Mouse (Mus musculus): ENCODE data around the gene Ggps1. TPM values are rescaled to one million over a fixed set of nuclear protein-coding genes. Genes with fewer than 3 reads are reported as not detected.

Gene Ggps1
- polyA plus RNA-seq, 1 experiment: 8.6 TPM

GRCm38 (mm10) chr13:14004086-14004485 is 59.2 kb downstream of the Ggps1 start:
- Histone ChIP-seq H3K36me3 (ENCODE audit: control insufficient read depth, insufficient read depth) (peaks cover 54% of the 10 kb centered on the region), H3K79me2 (ENCODE audit: control insufficient read depth, insufficient read depth) (no peaks in the 10 kb centered on the region), H3K27me3 (ENCODE audit: control insufficient read depth, insufficient read depth, insufficient read length) (no peaks in the 10 kb centered on the region), H3ac (ENCODE audit: control insufficient read depth, insufficient read length) (no peak overlapping the region), H3K4me2 (ENCODE audit: low read depth) (no peak overlapping the region), H3K4me3 (no peak overlapping the region)
- no peak for TF ChIP-seq SRF (IDR thresholded peaks at IDR 0.05; ENCODE audit: control insufficient read depth, insufficient read length, low read depth)
- no peak for TF ChIP-seq MYOG (IDR thresholded peaks at IDR 0.05; ENCODE audit: control insufficient read depth in 1 of 3, insufficient read depth in 1 of 3, insufficient read length in 2 of 3, low read depth in 2 of 3)

- TF ChIP-seq TCF12 (IDR thresholded peaks at IDR 0.05; ENCODE audit: insufficient read depth, poor library complexity, severe bottlenecking): no peak
- TF ChIP-seq CEBPB (IDR thresholded peaks at IDR 0.05; ENCODE audit: insufficient read depth, poor library complexity, severe bottlenecking): no peak
- TF ChIP-seq POLR2AphosphoS2 (IDR thresholded peaks at IDR 0.05; ENCODE audit: insufficient read length, low read depth): no peak
- no peak for TF ChIP-seq TCF3 (IDR thresholded peaks at IDR 0.05; ENCODE audit: insufficient read length, low read depth)
- TF ChIP-seq SRF (IDR thresholded peaks at IDR 0.05; ENCODE audit: control insufficient read depth, insufficient read length, low read depth): no peak
- no peak for TF ChIP-seq E2F4 (IDR thresholded peaks at IDR 0.05; ENCODE audit: insufficient read depth)
- no peak for TF ChIP-seq POLR2A (IDR thresholded peaks at IDR 0.05; ENCODE audit: insufficient read length, low read depth)
- no peak for TF ChIP-seq USF1 (IDR thresholded peaks at IDR 0.05; ENCODE audit: low read depth)
- TF ChIP-seq REST (IDR thresholded peaks at IDR 0.05; ENCODE audit: insufficient read depth, insufficient read length): no peak
- no peak for TF ChIP-seq MYOD1 (IDR thresholded peaks at IDR 0.05; ENCODE audit: control insufficient read depth in 1 of 3, insufficient read length in 2 of 3, low read depth in 2 of 3)
- TF ChIP-seq MYOG (IDR thresholded peaks at IDR 0.05; ENCODE audit: control insufficient read depth in 1 of 3, insufficient read depth in 1 of 3, insufficient read length in 2 of 3, low read depth in 2 of 3): no peak
- TF ChIP-seq MAX (IDR thresholded peaks at IDR 0.05; ENCODE audit: low read depth): no peak
- Histone ChIP-seq H3K36me3 (ENCODE audit: control insufficient read depth, insufficient read depth) (peaks cover 61% of the 10 kb centered on the region), H3K4me2 (ENCODE audit: low read depth) (no peak overlapping the region), H3K79me2 (ENCODE audit: control insufficient read depth, insufficient read depth) (no peaks in the 10 kb centered on the region), H3K4me3 (no peak overlapping the region), H3K27me3 (ENCODE audit: control insufficient read depth, insufficient read depth, insufficient read length) (no peaks in the 10 kb centered on the region), H3ac (ENCODE audit: control insufficient read depth, insufficient read length) (no peak overlapping the region)
Observed at GRCm38 (mm10) chr13:14002706-14003105, 60.6 kb downstream of the Ggps1 start.

Other genes starting within 250 kb of the Ggps1 start
- gene B3galnt2, start 109.0 kb downstream of the Ggps1 start, polyA plus RNA-seq (2012; fragmentation: generic; extraction: Trizol): 22.4 TPM
- 20.3 TPM for gene Tbce, start 23.9 kb downstream of the Ggps1 start, polyA plus RNA-seq (2012; fragmentation: generic; extraction: Trizol)
- gene Arid4b, start 256 bp downstream of the Ggps1 start, polyA plus RNA-seq (2012; fragmentation: generic; extraction: Trizol): 3.7 TPM